Mouse (Mus musculus): Measurements from ENCODE around the gene Itgal. TPM values are rescaled to one million over a fixed set of nuclear protein-coding genes. Genes with fewer than 3 reads are reported as not detected.
"Not testable (repeated sequence)": the region's sequence is repeated elsewhere in the genome, so short reads cannot be mapped to it uniquely, and the experiment has no call there.

Itgal gene
- polyA plus RNA-seq, 1 experiment, result 0.87 TPM

GRCm38 (mm10) chr7:127371870-127372269, 75.8 kb downstream of the Itgal start:
- TF ChIP-seq CTCF (IDR thresholded peaks at IDR 0.05; ENCODE audit: borderline replicate concordance, insufficient read depth, low read depth, low read length), result peak; percentile 17; the same call in 1 of the 2 replicates
- H3K27me3 ChIP-seq (ENCODE audit: control insufficient read depth, insufficient read depth, low read length); DNase-seq; H3K4me3 ChIP-seq (replicated peaks; ENCODE audit: insufficient read depth, low read depth, low read length); H3K4me1 ChIP-seq (ENCODE audit: control insufficient read depth, insufficient read depth, low read length); H3K27ac ChIP-seq (ENCODE audit: insufficient read depth, low read length): not testable (repeated sequence)
- 83% methylated on average over 3 of the region's 3 CpGs for whole genome bisulfite sequencing

- H3K27me3 ChIP-seq (ENCODE audit: control insufficient read depth, insufficient read depth, low read length); H3K4me1 ChIP-seq (ENCODE audit: control insufficient read depth, insufficient read depth, low read length): not testable (repeated sequence)
- peak; percentile 94 to 95 for DNase-seq
- TF ChIP-seq POLR2A (IDR thresholded peaks at IDR 0.05; ENCODE audit: borderline replicate concordance, insufficient read depth, low read length) (peak; percentile 86; the same call in 1 of the 2 replicates), CTCF (IDR thresholded peaks at IDR 0.05; ENCODE audit: borderline replicate concordance, insufficient read depth, low read depth, low read length) (peak; percentile 68; the same call in 1 of the 2 replicates)
- H3K27ac ChIP-seq (ENCODE audit: insufficient read depth, low read length), result peak within 1 kb of the TSS; percentile 52
- H3K4me3 ChIP-seq (replicated peaks; ENCODE audit: insufficient read depth, low read depth, low read length), result peak within 1 kb of the TSS; percentile 98
- WGBS, result 1% methylated on average over 49 of the region's 49 CpGs
Observed at GRCm38 (mm10) chr7:127375271-127376245, 79.5 kb downstream of the Itgal start, which contains the start of gene Zfp747. Gene Zfp747, minus strand, starts transcription at chr7:127376050.

- no peaks in the 10 kb centered on the region for H3K4me1 ChIP-seq (ENCODE audit: control insufficient read depth, insufficient read depth, low read length)
- no peaks in the 10 kb centered on the region for H3K27me3 ChIP-seq (ENCODE audit: control insufficient read depth, insufficient read depth, low read length)
- no peak overlapping the region for H3K27ac ChIP-seq (ENCODE audit: insufficient read depth, low read length)
- DNase-seq, result no peak
- TF ChIP-seq CTCF (IDR thresholded peaks at IDR 0.05; ENCODE audit: borderline replicate concordance, insufficient read depth, low read depth, low read length) (no peak), POLR2A (IDR thresholded peaks at IDR 0.05; ENCODE audit: borderline replicate concordance, insufficient read depth, low read length) (no peak)
- no peak overlapping the region for H3K4me3 ChIP-seq (replicated peaks; ENCODE audit: insufficient read depth, low read depth, low read length)
- 76% methylated on average over 6 of the region's 6 CpGs for WGBS
Observed at GRCm38 (mm10) chr7:127378310-127378921, 82.4 kb downstream of the Itgal start.

Other genes starting within 250 kb of the Itgal start
- 0.34 TPM in 1 of 2 replicates, not detected in the other for gene Zg16, start 208.9 kb upstream of the Itgal start, polyA plus RNA-seq (2012; rRNA removed)
- gene AI467606, start 204.9 kb upstream of the Itgal start, polyA plus RNA-seq (2012; rRNA removed), result 1.4 and 2.1 TPM in 2 replicates
- 2.1 and 2.2 TPM in 2 replicates for gene Qprt, start 174.0 kb upstream of the Itgal start, polyA plus RNA-seq (2012; rRNA removed)
- gene Spn, start 158.4 kb upstream of the Itgal start, polyA plus RNA-seq (2012; rRNA removed), result 0.16 and 0.18 TPM in 2 replicates
- 101 and 103 TPM in 2 replicates for gene Cd2bp2, start 100.2 kb upstream of the Itgal start, polyA plus RNA-seq (2012; rRNA removed)
- gene Tbc1d10b, start 87.8 kb upstream of the Itgal start, polyA plus RNA-seq (2012; rRNA removed), result 72.4 and 83.9 TPM in 2 replicates
- 1.6 and 3.0 TPM in 2 replicates for gene Mylpf, start 87.4 kb upstream of the Itgal start, polyA plus RNA-seq (2012; rRNA removed)
- gene Zfp553, start 63.2 kb upstream of the Itgal start, polyA plus RNA-seq (2012; rRNA removed), result 16.6 and 17.6 TPM in 2 replicates
- gene Sept1, start 63.1 kb upstream of the Itgal start, polyA plus RNA-seq (2012; rRNA removed), result 11.3 and 12.5 TPM in 2 replicates
- 88.7 and 95.4 TPM in 2 replicates for gene Zfp771, start 52.0 kb upstream of the Itgal start, polyA plus RNA-seq (2012; rRNA removed)
- gene Dctpp1, start 35.6 kb upstream of the Itgal start, polyA plus RNA-seq (2012; rRNA removed), result 23.8 and 25.6 TPM in 2 replicates
- gene Sephs2, start 22.2 kb upstream of the Itgal start, polyA plus RNA-seq (2012; rRNA removed), result 31.1 and 31.7 TPM in 2 replicates
- 21.2 TPM in 2 replicates for gene Zfp768, start 49.3 kb downstream of the Itgal start, polyA plus RNA-seq (2012; rRNA removed)
- gene Zfp747, start 79.8 kb downstream of the Itgal start, polyA plus RNA-seq (2012; rRNA removed), result 8.2 and 8.6 TPM in 2 replicates
- gene 9130019O22Rik, start 90.9 kb downstream of the Itgal start, polyA plus RNA-seq (2012; rRNA removed), result 3.9 and 4.4 TPM in 2 replicates
- 4.8 and 5.9 TPM in 2 replicates for gene E430018J23Rik, start 97.4 kb downstream of the Itgal start, polyA plus RNA-seq (2012; rRNA removed)
- 4.0 and 4.3 TPM in 2 replicates for gene Zfp764, start 110.6 kb downstream of the Itgal start, polyA plus RNA-seq (2012; rRNA removed)
- 19.3 and 20.6 TPM in 2 replicates for gene Zfp688, start 125.8 kb downstream of the Itgal start, polyA plus RNA-seq (2012; rRNA removed)
- 6.8 and 6.9 TPM in 2 replicates for gene Zfp689, start 152.9 kb downstream of the Itgal start, polyA plus RNA-seq (2012; rRNA removed)
- 57.9 and 66.1 TPM in 2 replicates for gene Prr14, start 163.4 kb downstream of the Itgal start, polyA plus RNA-seq (2012; rRNA removed)
- 35.5 and 37.2 TPM in 2 replicates for gene Fbrs, start 182.9 kb downstream of the Itgal start, polyA plus RNA-seq (2012; rRNA removed)
- 32.2 and 36.2 TPM in 2 replicates for gene Srcap, start 215.7 kb downstream of the Itgal start, polyA plus RNA-seq (2012; rRNA removed)
- gene Gm42715, start 223.3 kb downstream of the Itgal start, polyA plus RNA-seq (2012; rRNA removed), result 18.6 and 19.5 TPM in 2 replicates